Comparison of ENCODE assay signal across 23 mouse cellular contexts in the genomic region with DNA sequence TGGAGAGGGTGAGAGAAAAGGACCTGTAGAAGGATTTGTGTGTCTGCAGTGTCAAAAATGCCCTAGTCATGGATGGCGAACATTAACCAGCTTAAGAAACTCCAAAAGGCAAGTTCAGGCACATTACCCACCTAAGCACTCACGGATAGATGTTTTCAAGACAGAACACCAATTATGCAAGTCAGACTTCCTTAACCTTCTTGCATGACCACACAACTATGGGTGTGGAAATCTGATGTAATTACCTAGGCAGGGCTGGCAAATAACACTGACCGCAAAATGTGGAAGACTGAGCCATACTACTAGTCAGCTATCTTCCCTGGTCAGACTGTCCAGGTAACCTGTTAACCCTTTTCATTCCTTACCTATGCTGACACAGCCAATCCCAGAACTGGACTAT.
DNase-seq lines count a peak whose midpoint lies in the region; ATAC-seq and TF ChIP-seq lines count a peak whose summit lies in the region.
"Had no signal": no experiment of that assay in that cellular context is flagged by ENCODE, and none has a peak within 500 bp of the region (broad histone marks: within the 10 kb centered on the region; RNA-seq: fewer than 3 reads in every experiment).

No protein-coding gene starts in this region.

- 88% methylated on average over 3 of the region's 3 CpGs for WGBS in hindbrain, embryonic 11.5 days

- H3K9ac ChIP-seq in hindbrain, embryonic 11.5 days (ENCODE audit: low read depth, low read length) = no peak overlapping the region
- H3K9ac ChIP-seq: embryonic facial prominence, embryonic 12.5 days; forebrain, embryonic 15.5 days; hindbrain, embryonic 12.5 days had no signal

- peaks cover 15% of the 10 kb centered on the region for H3K79me2 ChIP-seq in C2C12 (ENCODE audit: control insufficient read depth, insufficient read depth)
- H3K79me2 ChIP-seq in myocyte (ENCODE audit: control insufficient read depth, insufficient read depth) = no peaks in the 10 kb centered on the region

- no peak for TF ChIP-seq CTCF in C2C12 (IDR thresholded peaks at IDR 0.05; ENCODE audit: control insufficient read depth, insufficient read depth, insufficient read length)

- TF ChIP-seq POLR2A in myocyte (IDR thresholded peaks at IDR 0.05; ENCODE audit: insufficient read length, low read depth) = no peak

- H3K4me1 ChIP-seq in hindbrain, embryonic 11.5 days (replicated peaks; ENCODE audit: control insufficient read depth, insufficient read depth, low read length) = no peaks in the 10 kb centered on the region
- H3K4me1 ChIP-seq: embryonic facial prominence, embryonic 12.5 days; forebrain, embryonic 15.5 days; heart, embryonic 10.5 days; hindbrain, embryonic 12.5 days had no signal

- H3ac ChIP-seq in C2C12 (ENCODE audit: control insufficient read depth, insufficient read length, low read depth) = no peak overlapping the region
- no peak overlapping the region for H3ac ChIP-seq in myocyte (ENCODE audit: control insufficient read depth, insufficient read length)

- H3K9me3 ChIP-seq in hindbrain, embryonic 11.5 days (ENCODE audit: control insufficient read depth, low read length) = no peaks in the 10 kb centered on the region
- H3K9me3 ChIP-seq: embryonic facial prominence, embryonic 12.5 days; forebrain, embryonic 15.5 days; heart, embryonic 10.5 days; hindbrain, embryonic 12.5 days; limb, embryonic 10.5 days had no signal

- no peaks in the 10 kb centered on the region for H3K79me3 ChIP-seq in C2C12 (ENCODE audit: low read depth)

- H3K27me3 ChIP-seq in C2C12 (ENCODE audit: control insufficient read depth, insufficient read depth, insufficient read length) (no peaks in the 10 kb centered on the region), myocyte (ENCODE audit: control insufficient read depth, insufficient read depth, insufficient read length) (no peaks in the 10 kb centered on the region)
- no peaks in the 10 kb centered on the region for H3K27me3 ChIP-seq in hindbrain, embryonic 11.5 days (ENCODE audit: control insufficient read depth, insufficient read depth, low read length)
- H3K27me3 ChIP-seq: embryonic facial prominence, embryonic 12.5 days; forebrain, embryonic 15.5 days; hindbrain, embryonic 12.5 days had no signal

- no peak overlapping the region for H3K27ac ChIP-seq in hindbrain, embryonic 11.5 days (ENCODE audit: low read depth, low read length)
- H3K27ac ChIP-seq: embryonic facial prominence, embryonic 12.5 days; forebrain, embryonic 15.5 days; heart, embryonic 10.5 days; hindbrain, embryonic 12.5 days; left cerebral cortex, adult 2 months; limb, embryonic 10.5 days; macrophage had no signal

- ATAC-seq in hindbrain, embryonic 11.5 days (ENCODE audit: low FRiP score) = no peak
- ATAC-seq: forebrain, embryonic 15.5 days; intestine, postnatal 0 days; lung, postnatal 0 days had no signal

- H3K36me3 ChIP-seq in C2C12 (ENCODE audit: control insufficient read depth, insufficient read depth) (no peaks in the 10 kb centered on the region), myocyte (ENCODE audit: control insufficient read depth, insufficient read depth) (no peaks in the 10 kb centered on the region)
- no peaks in the 10 kb centered on the region for H3K36me3 ChIP-seq in hindbrain, embryonic 11.5 days (ENCODE audit: control insufficient read depth, insufficient read depth, low read length)
- H3K36me3 ChIP-seq: embryonic facial prominence, embryonic 12.5 days; forebrain, embryonic 15.5 days; heart, embryonic 10.5 days; hindbrain, embryonic 12.5 days; limb, embryonic 10.5 days had no signal

- peak; percentile 74 for DNase-seq in 3134 (ENCODE audit: extremely low read depth, insufficient read length, low spot score)
- peak; percentile 60 for DNase-seq in fibroblast of lung, adult 2 months (ENCODE audit: low read depth)
- no peak for DNase-seq in hindbrain, embryonic 11.5 days (ENCODE audit: low spot score)
- no peak for DNase-seq in spleen, postnatal 36 days (ENCODE audit: low spot score in 2 of 2)
- DNase-seq in cerebellum, adult 11-12 months = no peak
- DNase-seq: adrenal gland, postnatal 36 days; cerebellum, adult 9-11 months; kidney, postnatal 36 days; liver; right cerebral cortex, postnatal 14 days; thymus, postnatal 36 days had no signal

- H3K4me2 ChIP-seq in myocyte (ENCODE audit: low read depth) = peak overlapping the region; percentile 62
- no peak overlapping the region for H3K4me2 ChIP-seq in hindbrain, embryonic 11.5 days (replicated peaks; ENCODE audit: low read depth, low read length)
- H3K4me2 ChIP-seq: embryonic facial prominence, embryonic 12.5 days; forebrain, embryonic 15.5 days; hindbrain, embryonic 12.5 days; midbrain, embryonic 11.5 days had no signal

- H3K4me3 ChIP-seq in C2C12 (ENCODE audit: insufficient read depth, poor library complexity, severe bottlenecking) = no peak overlapping the region
- H3K4me3 ChIP-seq in myocyte = no peak overlapping the region
- H3K4me3 ChIP-seq in hindbrain, embryonic 11.5 days (ENCODE audit: low read depth, low read length) = no peak overlapping the region
- H3K4me3 ChIP-seq: embryonic facial prominence, embryonic 12.5 days; forebrain, embryonic 15.5 days; heart, embryonic 10.5 days; hindbrain, embryonic 12.5 days; left cerebral cortex, adult 2 months; limb, embryonic 10.5 days had no signal

TF ChIP-seq in C2C12, 6 proteins besides CTCF, POLR2A, EP300 and RAD21:
- TF ChIP-seq MYOG (IDR thresholded peaks at IDR 0.05; ENCODE audit: control insufficient read depth, extremely low read depth, insufficient read length) = no peak
- peak; percentile 17 for TF ChIP-seq MAX (IDR thresholded peaks at IDR 0.05)
- no peak for TF ChIP-seq FOSL1 (IDR thresholded peaks at IDR 0.05; ENCODE audit: insufficient read depth, low read length, poor library complexity, severe bottlenecking)
- TF ChIP-seq USF1 (IDR thresholded peaks at IDR 0.05; ENCODE audit: low read depth) = no peak
- TF ChIP-seq CEBPB (IDR thresholded peaks at IDR 0.05; ENCODE audit: low read depth) = peak; percentile 86
- no peak for TF ChIP-seq MYOD1 (IDR thresholded peaks at IDR 0.05; ENCODE audit: control insufficient read depth, insufficient read length, low read depth)

TF ChIP-seq in myocyte, 11 proteins besides CTCF, POLR2A, EP300 and RAD21:
- TF ChIP-seq TCF12 (IDR thresholded peaks at IDR 0.05; ENCODE audit: insufficient read depth, poor library complexity, severe bottlenecking) (no peak), MYOD1 (IDR thresholded peaks at IDR 0.05; ENCODE audit: control insufficient read depth in 1 of 3, insufficient read length in 2 of 3, low read depth in 2 of 3) (no peak), CEBPB (IDR thresholded peaks at IDR 0.05; ENCODE audit: insufficient read depth, poor library complexity, severe bottlenecking) (peak; percentile 83)
TF ChIP-seq in myocyte: peak in this region for 1.

Comparison
In these comparisons a context has a peak if more than half of its experiments do, and no peak if none do; other contexts are left out.
1. DNase-seq: peak in 3134 (single experiment) and fibroblast of lung, adult 2 months (single experiment); none in hindbrain, embryonic 11.5 days (single experiment), spleen, postnatal 36 days (0 of 2) and cerebellum, adult 11-12 months (single experiment).